Mouse (Mus musculus) cerebellum, adult 8-10 months (tissue): ENCODE results near the gene Zfp948.
A peak's percentile ranks its signal among the peaks of the same experiment; 100 is the strongest.
"Not testable (repeated sequence)": the region's sequence is repeated elsewhere in the genome, so short reads cannot be mapped to it uniquely, and the experiment has no call there.

Source experiments
- DNase-seq: peaks from one replicate; pipeline ENCODE4 v3.0.0; 2022

The Zfp948 gene

DNA sequence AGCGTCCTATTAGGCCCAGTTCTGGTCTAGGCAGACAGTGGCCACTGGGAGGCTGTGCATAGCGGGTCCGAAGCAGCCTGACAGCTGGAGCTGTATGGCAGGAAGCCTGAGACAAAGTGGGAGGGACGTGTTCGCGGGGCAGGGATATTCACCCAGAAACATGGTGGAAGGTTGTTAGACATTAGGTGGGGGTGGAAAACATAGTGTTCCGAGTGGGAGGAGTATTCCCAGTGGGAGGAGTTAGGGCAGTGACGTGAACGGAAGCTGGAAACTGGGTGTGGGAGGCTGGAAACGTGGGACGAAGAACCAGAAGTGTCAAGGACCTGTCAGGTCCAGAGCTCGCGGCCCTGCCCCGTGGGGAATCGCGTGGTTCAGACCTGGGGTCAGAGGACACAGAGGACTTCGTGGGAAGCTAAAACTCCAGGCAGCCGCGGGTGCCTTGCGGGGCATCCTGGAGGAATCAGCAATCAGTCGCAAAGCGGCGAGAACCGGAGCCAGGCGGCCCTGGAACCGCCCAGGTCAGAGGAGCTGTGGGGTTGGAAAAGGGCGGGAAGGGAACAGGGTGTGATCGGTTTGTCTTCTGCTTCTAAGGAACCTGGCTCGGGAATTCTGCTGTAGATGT lies at the start of gene Zfp948:
TSS of gene Zfp948 (plus strand) at position 281 of the 622 bp plus-strand sequence.
- peak; percentile 70 for DNase-seq

DNA sequence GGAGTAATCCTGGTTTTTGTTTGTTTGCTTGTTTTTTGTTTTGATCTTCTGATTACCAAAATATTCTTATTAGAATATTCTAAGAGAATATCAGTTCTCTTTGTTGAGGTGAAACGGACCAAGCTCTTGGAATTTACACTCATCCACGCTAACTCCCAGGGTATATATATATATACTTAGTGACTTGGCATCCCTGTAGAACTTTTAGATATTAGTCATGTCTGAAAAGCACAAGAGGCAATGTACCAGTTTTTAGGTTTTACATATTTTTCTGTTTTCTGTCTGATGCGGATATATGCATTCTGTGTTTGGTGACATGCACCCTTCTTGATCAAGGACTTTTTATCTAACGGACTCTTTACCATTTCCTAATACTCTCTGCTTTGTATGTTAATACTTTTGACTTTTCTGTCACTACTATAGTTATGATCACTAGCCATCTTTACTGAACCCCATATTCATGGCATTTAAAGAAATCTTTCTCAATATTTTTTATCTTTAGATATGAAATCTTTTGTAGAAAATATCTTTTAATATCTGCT lies 49.6 kb upstream of the Zfp948 start:
- no peak for DNase-seq

DNA sequence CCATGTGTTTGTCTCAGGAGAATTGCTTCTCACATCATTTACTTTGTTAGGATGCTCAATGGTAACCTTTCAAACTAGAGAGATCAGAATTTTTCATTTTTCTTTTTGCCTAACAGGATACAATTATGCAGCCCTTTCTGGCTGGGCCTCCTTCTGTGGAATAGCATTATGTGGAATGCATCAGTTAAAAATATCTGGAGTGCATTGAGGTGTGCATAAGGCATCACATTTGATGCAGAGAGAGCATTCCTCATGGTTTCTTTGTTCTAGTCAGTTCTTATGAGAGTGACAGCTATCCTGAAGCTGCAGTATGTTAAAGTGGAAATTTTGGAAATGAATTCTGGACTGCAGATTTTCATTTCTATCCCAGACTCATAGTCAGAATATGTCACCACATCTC lies 40.5 kb upstream of the Zfp948 start:
- no peak for DNase-seq

DNA sequence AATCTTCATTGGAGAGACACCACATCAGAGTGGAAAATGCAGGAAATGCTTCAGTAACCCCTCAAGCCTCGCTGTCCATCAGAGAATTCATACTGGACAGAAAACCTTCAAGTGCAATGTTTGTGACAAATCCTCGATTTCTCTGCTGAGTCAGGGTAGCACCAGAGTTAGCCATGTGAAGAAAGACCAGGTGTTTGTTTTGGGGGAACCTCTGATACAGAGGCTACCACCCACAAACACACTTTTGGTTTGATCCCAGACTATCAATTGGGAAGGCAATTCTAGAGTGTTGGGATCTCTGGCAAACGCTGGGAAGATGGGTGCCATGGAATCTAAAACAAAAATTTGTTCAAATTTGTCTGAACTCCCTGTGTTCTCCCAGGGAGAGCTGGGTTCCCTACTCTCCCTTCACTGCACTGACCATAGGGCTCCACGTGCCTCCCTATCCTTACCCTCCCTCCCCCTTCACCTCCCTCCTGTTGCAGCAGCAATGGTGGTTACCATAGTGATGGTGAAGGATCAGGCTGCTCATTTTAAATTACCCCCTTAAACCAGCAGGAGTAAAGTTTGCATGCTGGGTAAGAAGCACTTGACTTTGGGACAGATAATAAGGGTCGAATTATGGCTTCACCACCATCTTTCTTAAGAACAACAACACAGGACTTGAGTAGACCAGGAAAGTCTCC lies 36.0 kb upstream of the Zfp948 start:
- DNase-seq: no peak

DNA sequence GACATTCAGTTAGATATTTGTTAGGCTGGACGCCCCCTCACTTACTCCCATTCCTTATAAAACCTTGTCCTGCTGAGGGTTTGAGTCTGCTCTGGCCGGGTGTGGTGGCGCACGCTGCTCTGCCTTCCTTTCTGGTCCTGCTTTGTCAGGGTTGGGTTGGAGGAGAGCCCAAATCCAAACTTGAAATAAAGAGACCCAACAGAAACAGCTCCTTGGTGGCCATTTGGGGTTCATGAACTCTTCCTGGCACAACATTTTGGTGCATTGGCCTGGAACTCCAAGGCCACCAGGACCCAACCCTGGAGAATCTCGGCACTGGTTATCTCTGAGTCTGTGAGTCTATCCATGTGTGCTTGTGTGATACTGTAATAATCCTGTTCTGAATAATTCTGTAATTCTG lies 35.2 kb upstream of the Zfp948 start:
- DNase-seq: no peak

DNA sequence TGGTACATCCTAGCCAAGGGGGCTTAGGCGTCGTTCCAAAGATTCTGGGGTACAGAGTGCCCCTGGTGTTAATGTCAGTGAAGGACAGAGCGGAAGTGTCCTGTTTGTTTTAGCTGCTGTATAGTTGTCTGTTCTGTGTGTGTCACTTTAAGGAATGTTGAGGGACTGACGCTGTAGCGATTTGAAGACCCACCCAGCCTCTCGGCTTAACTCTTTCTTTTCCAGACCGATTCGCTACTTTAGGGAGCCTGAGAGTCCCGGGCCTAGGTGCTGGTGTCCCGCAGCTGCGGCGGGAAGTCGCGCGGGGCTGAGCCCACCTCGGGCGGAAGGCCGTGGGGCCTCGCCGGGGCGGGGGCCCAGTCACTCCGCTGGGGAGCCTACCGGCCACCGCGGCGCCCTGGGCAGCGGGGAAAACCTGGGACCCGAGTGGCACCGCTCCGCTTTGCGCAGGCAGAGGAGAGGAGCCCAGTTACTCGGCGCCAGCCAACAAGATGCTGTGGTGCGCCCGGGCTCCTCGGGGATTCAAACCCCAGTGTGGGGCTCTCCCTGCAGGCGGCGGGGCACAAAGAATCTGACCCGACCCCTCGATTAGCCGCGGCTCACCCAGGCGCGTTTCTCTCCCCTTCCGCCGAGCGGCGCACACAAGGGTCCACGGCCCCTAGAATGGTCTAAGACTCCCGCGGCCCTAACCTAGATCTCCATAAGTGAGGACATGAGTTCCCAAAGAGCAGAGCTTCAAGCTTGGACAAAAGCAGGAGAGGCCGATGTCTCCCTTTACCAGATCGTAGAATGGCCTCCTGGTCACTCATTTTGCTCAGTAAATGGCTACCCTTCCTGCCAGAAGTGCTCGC lies 34.5 kb upstream of the Zfp948 start:
- DNase-seq: peak; percentile 65

DNA sequence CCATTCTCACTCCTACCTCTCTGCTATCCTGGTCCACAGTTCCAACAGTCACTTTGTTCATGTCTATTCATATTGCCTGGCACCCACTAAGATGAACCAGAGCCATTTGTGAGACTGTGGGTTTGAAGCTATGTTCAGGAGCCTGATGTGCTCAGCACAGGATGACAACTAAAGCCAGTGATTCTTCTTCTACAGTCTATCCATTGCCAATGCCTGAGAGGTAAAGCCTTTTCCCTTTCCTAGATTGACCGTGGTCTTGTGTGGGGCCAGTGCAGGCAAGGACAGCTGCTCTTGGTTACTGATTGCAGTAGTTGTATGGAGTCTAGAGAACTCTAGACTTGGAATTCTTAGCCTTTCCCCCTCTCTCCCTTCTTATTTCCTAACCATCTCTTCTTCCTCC lies 32.8 kb upstream of the Zfp948 start:
- no peak for DNase-seq

DNA sequence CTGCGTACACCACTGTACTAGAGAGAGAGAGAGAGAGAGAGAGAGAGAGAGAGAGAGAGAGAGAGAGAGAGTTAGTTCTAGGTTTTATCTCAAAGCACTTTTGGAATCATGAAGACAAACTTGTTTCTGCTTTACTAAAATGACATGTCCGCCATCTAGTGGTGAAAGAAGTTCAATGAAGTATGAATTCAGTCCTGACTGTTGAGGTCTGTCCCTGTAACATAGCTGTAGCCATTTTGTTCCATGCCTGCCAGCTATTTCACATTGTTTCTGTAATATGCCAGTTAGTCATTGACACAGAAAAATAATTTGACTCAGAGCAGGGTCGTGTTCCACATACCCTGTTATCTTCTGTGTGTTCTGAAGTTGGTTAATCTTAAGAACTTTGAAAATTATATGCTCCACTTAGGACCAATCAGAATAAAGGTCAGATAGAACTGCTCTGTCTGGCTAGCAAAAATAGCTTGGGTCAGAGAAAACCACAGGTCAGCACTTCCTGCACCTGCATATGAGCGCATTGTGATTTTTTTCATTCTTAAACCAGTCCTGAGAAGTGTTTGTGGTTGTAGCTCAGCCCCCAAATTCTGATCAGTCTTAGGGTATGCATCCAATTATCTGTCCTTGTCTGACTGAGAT lies 32.2 kb upstream of the Zfp948 start:
- peak; percentile 48 for DNase-seq

DNA sequence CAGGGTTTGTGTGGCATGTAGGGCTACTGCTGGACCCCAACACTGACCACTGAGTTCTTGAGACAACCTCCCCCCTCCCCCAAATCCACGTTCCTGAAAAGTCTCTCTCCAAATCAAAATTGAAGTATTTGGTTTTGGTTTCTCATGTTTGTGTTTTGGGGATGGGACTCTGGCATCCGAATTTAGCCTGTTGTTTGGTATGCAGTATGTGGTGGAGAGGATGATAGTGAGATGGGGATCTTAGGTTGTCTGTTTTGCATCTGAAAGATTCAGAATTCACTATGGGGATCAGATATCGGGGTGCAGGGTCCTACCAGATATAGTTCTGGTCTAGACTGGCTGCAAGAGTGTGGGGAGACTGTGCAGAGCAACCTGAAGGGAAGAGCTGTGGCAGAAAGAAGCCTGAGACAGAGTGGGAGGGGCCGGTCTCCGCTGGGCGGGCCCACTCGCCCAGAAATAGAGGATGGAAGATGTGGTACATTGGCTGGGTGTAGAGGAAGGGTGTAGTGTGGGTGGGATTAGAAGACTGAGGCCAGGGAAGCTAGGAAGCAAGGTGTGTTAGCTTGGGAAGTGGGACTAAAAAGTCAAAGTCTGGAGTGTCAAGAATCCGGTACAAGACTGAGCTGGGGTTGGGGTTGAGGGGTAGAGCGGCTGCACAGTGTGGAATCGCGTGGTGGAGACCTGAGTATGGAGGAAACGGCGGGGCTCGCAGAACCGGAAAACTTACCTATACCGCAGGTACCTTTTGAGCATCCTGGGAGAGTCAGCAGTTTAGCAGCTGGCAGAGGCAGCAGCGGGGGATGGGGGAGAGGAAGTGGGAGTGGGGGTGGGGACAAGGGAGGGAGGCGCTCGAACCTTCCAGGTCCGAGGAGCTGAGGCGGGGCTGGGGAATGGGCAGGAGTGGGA lies 31.5 kb upstream of the Zfp948 start, which contains the start of gene Zfp52:
TSS of gene Zfp52 (plus strand) at position 444 of the 906 bp plus-strand sequence.
- DNase-seq: peak; percentile 55

DNA sequence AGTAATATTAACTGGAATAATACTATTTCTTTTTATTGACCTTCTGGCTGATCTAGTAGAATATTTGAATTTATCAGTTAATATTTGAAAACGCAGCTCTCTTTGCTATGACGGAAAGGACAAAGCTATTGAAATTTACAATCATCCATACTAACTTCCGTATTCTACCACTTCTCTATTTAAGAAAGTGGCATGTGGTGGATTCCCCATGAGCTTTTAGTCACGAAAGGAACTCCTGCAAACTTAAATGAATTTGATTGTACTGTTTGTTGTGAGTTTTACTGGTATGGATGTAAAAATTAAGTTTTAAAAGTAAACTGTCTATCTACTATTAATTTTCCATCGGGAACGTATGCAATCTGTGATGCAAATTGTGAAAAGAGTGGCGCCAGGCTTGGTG lies 30.7 kb upstream of the Zfp948 start:
- no peak for DNase-seq

DNA sequence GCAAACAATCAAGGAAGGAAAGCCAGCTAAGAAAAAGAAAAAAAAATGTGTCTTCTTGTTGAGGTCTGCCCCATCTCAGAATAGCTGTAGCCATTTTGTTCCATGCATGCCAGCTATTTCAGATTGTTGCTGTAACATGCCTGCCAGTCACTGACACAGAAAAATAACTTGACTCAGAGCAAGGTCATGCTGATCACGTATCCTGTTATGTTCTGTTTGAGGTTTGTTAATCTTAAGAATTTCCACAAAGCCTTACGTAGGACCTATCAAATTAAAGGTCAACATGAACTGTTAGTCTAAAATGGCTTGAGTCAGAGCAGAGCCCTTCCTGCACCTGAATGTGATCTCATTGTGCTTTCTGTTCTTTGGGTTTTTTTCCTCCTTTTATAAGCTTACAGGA lies 30.1 kb upstream of the Zfp948 start:
- DNase-seq: no peak

DNA sequence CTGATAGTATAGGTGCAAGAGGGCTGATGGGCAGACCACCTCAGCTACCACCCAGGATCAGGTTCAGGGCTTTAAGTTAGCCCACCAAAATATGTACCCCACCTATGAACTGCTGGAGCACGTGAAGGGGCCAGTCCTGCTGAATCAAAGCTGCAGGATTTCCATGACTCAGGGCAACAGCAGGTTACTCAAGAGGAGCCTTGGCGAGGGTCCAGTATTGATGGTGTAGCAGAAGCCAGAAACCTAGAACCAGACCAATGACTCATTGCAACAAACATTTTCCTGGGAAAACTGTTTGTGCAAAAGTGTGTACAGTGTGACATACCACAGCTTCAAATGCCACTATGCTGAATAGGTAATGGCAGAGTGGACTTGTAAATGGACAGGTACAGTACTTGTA lies 9.0 kb upstream of the Zfp948 start:
- DNase-seq: peak; percentile 19

DNA sequence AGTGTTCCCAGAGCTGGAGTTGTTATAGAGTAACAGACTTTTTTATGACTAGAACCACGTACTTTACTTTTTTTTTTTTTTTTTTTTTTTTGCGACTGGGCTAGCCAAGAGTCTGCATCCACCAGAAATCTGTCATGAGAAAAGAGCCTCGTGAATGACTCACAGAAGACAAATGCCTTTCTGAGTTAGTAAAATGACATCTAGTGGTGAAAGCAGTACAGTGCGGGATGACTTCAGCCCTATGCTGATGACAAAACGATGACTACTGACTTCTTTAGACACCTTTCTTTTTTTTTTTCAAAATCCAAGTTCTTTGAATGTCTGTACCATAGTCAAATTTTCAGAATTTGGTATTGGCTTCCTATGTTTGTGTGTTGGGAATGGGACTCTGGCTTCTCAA lies 588 bp upstream of the Zfp948 start:
- peak; percentile 44 for DNase-seq

DNA sequence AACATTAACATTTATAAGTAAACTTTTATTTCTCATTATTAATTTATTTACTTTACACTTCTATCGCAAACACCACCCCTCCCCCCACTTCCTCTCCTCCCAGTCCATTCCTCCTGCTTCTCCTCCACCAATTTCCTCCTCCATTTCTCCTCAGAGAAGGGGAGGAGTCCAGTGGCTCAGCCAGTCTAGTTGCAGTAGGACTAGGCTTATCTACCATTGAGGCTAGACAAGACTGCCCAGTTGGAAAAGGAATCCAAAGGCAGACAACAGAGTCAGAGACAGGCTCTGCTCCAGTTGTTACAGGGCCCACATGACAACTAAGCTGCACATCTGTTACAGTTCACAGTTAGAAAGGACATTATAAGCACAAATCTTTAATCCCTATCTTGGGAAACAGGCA lies 888 bp downstream of the Zfp948 start:
- peak; percentile 22 for DNase-seq

DNA sequence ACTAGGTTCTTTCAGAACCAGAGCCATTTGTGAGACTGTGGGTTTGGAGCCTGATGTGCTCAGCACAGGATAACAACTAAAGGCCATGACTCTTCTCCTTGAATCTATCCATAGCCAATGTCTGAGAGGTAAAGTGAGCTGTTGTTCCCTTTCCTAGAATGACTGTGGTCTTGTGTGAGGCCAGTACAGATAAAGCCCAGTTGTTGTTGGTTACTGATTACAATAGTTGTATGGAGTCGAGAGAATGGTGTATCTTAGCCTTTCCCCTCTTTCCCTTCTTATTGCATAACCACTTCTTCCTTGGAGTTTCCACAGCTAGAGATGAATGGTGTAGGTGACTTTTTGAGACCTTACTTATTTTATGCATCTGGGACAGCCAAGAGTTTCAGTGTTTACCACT lies 12.3 kb downstream of the Zfp948 start:
- DNase-seq: no peak

DNA sequence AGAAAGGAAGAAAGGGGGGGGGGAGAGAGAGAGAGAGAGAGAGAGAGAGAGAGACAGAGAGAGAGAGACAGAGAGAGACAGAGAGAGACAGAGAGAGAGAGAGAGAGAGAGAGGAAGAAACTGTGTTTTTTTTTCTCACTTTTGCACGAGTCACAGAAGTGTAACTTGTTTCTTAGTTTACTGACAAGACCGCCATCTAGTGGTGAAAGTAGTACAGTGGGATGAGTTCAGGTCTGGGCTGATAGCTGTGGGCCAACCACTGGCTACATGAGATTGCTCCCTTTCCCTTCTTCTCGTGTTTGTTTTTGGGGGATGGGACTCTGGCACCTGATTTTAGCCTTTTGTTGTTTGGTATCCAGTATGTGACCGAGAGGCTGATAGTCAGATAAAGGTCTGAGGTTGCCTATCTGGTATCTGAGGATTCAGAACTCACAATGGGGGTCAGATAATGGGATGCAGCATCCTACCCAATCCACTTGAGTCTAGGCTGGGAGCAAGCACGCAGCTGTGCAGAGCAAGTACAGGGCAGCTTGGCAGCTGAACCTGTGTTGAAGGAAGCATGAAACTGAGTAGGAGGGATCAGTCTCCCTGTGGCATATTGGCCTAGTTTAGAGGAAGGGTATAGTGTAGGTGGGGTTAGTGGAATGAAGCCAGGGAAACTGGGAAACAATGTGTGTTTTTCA lies 12.8 kb downstream of the Zfp948 start:
- DNase-seq: peak; percentile 24

DNA sequence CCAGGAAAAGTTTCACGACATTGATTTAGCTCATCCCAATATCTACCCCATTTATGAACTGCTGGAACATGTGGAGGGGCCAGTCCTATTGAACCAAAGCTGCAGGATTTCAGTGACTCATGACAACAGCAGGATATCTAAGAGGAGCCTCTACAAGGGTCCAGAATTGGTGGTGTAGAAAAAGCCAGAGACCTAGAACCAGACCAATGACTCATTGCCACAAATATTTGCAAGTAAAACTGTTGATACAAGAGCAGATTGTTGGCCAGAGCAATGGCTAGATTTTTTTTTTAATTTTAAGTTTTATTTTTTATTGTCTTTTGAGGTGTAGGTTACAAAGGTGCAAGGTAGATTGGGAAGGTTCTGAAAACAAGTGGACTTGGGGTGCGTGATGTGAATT lies 18.7 kb downstream of the Zfp948 start:
- no peak for DNase-seq

DNA sequence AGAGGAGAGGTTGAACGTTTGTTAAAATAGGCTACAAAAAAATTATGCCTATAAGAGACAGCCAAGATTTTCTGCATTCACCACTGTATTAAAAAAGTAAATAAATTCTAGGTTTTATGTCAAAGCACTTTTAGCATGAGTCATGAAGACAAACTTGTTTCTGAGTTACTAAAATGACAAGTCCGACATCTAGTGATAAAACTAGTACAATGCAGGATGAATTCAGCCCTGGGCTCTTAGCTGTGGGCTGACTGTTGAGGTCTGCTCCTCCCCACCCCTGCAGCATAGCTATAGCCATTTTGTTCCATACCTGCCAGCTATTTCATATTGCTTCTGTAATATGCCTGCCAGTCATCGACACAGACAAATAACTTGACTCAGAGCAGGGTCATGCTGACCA lies 49.5 kb downstream of the Zfp948 start:
- no peak for DNase-seq

DNA sequence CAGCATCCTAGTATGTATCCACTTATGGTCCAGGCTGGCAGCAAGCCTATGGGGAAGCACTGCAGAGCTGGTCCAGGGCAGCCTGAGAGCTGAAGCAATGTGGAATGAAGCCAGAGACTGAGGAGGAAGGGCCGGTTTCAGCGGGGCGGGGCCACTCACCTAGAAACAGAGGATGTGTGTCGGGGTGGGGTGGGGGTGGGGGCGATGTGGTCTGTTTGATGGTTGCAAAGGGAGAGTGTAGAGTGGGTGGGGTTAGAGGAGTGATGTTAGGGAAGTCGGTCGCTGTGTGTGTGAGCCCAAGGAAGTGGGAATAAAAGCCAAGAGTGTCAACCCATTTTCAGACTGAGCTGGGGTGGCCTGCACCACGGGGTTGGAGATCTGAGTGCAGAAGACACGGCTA lies 50.5 kb downstream of the Zfp948 start:
- no peak for DNase-seq

DNA sequence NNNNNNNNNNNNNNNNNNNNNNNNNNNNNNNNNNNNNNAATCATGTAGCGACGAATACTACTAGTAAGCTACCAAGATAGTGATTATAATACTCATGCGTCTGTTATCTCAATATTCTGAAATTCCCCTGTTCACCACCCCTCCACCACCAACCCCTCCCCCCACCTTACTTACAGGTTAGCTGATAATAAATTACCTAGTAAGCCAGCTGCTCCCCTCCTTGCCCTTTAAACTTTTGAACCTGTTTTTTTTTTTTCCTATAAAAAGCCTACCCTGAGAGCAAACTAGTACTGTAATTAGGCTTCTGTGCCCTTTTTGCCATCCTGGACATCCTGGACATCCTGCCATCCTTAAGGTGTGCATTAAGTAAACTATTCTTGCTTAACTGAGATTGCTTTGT lies 56.8 kb downstream of the Zfp948 start:
- DNase-seq: no peak

DNA sequence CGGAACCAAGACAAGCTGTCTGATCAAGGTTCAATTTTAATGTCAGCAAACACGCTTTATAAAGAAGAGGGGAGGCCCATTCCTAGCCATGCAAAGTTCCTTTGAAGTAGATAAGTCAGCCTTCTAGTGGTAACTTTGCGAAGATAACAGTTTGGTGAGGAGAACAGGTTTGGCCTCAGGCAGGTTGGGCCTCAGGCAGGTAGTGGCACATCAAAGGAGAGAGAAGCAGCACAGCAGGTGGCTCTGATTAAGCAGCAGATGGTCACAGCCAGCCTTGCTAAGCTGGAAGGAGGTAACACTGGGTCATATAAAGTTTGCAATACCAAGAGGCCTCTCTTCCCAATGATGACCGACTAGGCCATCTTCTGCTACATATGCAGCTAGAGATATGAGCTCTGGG lies 69.0 kb downstream of the Zfp948 start:
- not testable (repeated sequence) for DNase-seq
